8 mouse cellular contexts compared by ENCODE assay signal in genomic region chr2:92742025-92742424, GRCm38 (mm10).
DNase-seq lines count a peak whose midpoint lies in the region; ATAC-seq and TF ChIP-seq lines count a peak whose summit lies in the region.

No protein-coding gene starts in this region.

- H3K9ac ChIP-seq in heart, postnatal 0 days (replicated peaks; ENCODE audit: low read depth, low read length), result no peak overlapping the region
- H3K9ac ChIP-seq in liver, embryonic 11.5 days (ENCODE audit: low read depth, low read length), result no peak overlapping the region

- no peak overlapping the region for H3K4me3 ChIP-seq in heart, postnatal 0 days (ENCODE audit: low read depth, low read length)
- no peak overlapping the region for H3K4me3 ChIP-seq in liver, embryonic 11.5 days (ENCODE audit: low read depth, low read length)

- H3K36me3 ChIP-seq in heart, postnatal 0 days (replicated peaks; ENCODE audit: control insufficient read depth, insufficient read depth, low read length), result no peaks in the 10 kb centered on the region
- no peaks in the 10 kb centered on the region for H3K36me3 ChIP-seq in liver, embryonic 11.5 days (ENCODE audit: control insufficient read depth, insufficient read depth, low read length)

- peak; percentile 73; the same call in 1 of the 2 replicates for TF ChIP-seq EP300 in heart, postnatal 0 days (IDR thresholded peaks at IDR 0.05; ENCODE audit: low read depth)

- 31% methylated on average over 5 of the region's 5 CpGs for WGBS in heart, postnatal 0 days
- 45% methylated on average over 5 of the region's 5 CpGs for WGBS in liver, embryonic 11.5 days

- no peak for TF ChIP-seq CTCF in heart, postnatal 0 days (IDR thresholded peaks at IDR 0.05; ENCODE audit: low read depth)

- peak overlapping the region; percentile 46 for H3K27ac ChIP-seq in heart, postnatal 0 days (ENCODE audit: low read depth)
- no peak overlapping the region for H3K27ac ChIP-seq in liver, embryonic 11.5 days (ENCODE audit: low read depth, low read length)

- no peaks in the 10 kb centered on the region for H3K27me3 ChIP-seq in heart, postnatal 0 days (ENCODE audit: control insufficient read depth, insufficient read depth, low read length)
- H3K27me3 ChIP-seq in liver, embryonic 11.5 days (replicated peaks; ENCODE audit: control insufficient read depth, insufficient read depth, low read length), result no peaks in the 10 kb centered on the region; the same call in 1 of the 2 replicates

- H3K4me2 ChIP-seq in heart, postnatal 0 days (ENCODE audit: low read depth, low read length), result no peak overlapping the region
- H3K4me2 ChIP-seq in liver, embryonic 11.5 days, result no peak overlapping the region

- H3K9me3 ChIP-seq in heart, postnatal 0 days (replicated peaks; ENCODE audit: control insufficient read depth, low read length), result no peaks in the 10 kb centered on the region
- H3K9me3 ChIP-seq in liver, embryonic 11.5 days (ENCODE audit: control insufficient read depth, low read length), result no peaks in the 10 kb centered on the region

- peaks cover 8% of the 10 kb centered on the region; the same call in 1 of the 2 replicates for H3K4me1 ChIP-seq in heart, postnatal 0 days (ENCODE audit: control insufficient read depth, insufficient read depth)
- H3K4me1 ChIP-seq in liver, embryonic 11.5 days (replicated peaks; ENCODE audit: control insufficient read depth, insufficient read depth, low read length), result 0 out of 2 replicates have a peak, but pooled peaks cover 3% of the 10 kb centered on the region

- DNase-seq in 3T3-L1 (ENCODE audit: low read depth, low spot score), result peak; percentile 99
- DNase-seq in adrenal gland, postnatal 25 days, result peak; percentile 48
- peak; percentile 86 for DNase-seq in heart, postnatal 0 days (ENCODE audit: low spot score)
- no peak for DNase-seq in liver, embryonic 11.5 days (ENCODE audit: low spot score)
- DNase-seq in testis, postnatal 14 days (ENCODE audit: low spot score), result peak; percentile 51
- no peak for DNase-seq in left cerebral cortex, adult 9 months (ENCODE audit: low spot score in 2 of 2)
- DNase-seq in layer of hippocampus, adult 9-11 months, result no peak

- peak; percentile 92 for ATAC-seq in heart, postnatal 0 days (ENCODE audit: insufficient read depth, low read depth)
- peak; percentile 51; the same call in 1 of the 2 replicates for ATAC-seq in liver, embryonic 11.5 days (replicated peaks; ENCODE audit: low FRiP score)
- no peak for ATAC-seq in megakaryocyte, adult 5-6 weeks (ENCODE audit: poor library complexity, severe bottlenecking)

Comparison
In these comparisons a context has a peak if more than half of its experiments do, and no peak if none do; other contexts are left out.
1. DNase-seq: peak in 3T3-L1 (single experiment), adrenal gland, postnatal 25 days (single experiment), heart, postnatal 0 days (single experiment) and testis, postnatal 14 days (single experiment); none in liver, embryonic 11.5 days (single experiment), left cerebral cortex, adult 9 months (0 of 2) and layer of hippocampus, adult 9-11 months (single experiment).